Mouse (Mus musculus): ENCODE measurements at regions not wholly inside any gene's neighbourhood (a gene's known extent, or its start where the extent isn't known, plus 50 kb on each side); places are given as distances from the start of the nearest gene placed in this dataset.

GRCm38 (mm10) chr11:37623290-37623689 is 387.5 kb upstream of the Tenm2 start:
- DNase-seq (ENCODE audit: low read depth): no peak

DNA sequence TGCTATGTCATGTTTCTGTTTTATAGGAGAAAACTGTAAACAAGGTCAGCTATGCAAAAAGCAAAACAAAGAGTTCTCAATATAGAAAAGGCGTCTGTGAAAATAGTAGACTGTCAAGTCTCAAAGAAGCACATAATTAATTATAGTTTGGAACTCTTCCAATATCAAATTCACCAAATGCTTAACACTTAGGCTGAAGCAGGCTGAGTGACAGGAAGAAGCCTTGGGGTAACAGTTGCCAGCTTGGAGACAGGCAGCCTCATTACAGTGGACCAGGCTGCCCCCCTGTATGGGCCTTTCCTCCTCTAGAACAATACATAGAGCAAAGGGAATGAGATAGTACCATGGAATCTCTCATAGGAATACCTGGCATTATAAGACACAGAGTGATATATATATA is 364.8 kb upstream of the Tenm2 start:
- no peak for DNase-seq (ENCODE audit: low read depth)

DNA sequence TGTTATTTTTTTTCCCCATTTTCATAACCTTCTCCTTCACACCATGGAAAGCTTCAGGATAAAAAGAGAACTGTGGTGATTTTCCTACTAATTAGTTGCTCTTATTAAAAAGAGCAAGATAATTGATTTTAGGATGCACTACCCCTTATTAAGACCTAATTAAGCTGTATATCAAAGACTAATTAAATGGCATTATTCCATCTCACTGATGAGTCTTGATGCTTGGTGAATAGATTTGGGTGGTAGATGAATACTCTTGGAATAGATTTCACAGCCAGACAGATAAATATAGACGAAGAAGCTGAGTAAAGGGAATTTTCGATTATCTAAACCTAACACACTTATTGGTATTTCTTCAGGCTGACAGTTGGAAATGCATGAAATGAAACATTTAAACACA is 346.5 kb upstream of the Tenm2 start:
- DNase-seq (ENCODE audit: low read depth): no peak

- no peak for DNase-seq (ENCODE audit: low read depth)
Measured at GRCm38 (mm10) chr11:37533624-37534023, 297.9 kb upstream of the Tenm2 start.

GRCm38 (mm10) chr11:37532476-37532875 is 296.7 kb upstream of the Tenm2 start:
- DNase-seq (ENCODE audit: low read depth): no peak

- DNase-seq (ENCODE audit: low read depth): no peak
Measured at GRCm38 (mm10) chr11:37498463-37499015, 262.8 kb upstream of the Tenm2 start.

GRCm38 (mm10) chr11:37497874-37498273 is 262.1 kb upstream of the Tenm2 start:
- DNase-seq (ENCODE audit: low read depth): no peak

GRCm38 (mm10) chr11:37480236-37480635 is 244.5 kb upstream of the Tenm2 start:
- DNase-seq (ENCODE audit: low read depth): no peak

DNA sequence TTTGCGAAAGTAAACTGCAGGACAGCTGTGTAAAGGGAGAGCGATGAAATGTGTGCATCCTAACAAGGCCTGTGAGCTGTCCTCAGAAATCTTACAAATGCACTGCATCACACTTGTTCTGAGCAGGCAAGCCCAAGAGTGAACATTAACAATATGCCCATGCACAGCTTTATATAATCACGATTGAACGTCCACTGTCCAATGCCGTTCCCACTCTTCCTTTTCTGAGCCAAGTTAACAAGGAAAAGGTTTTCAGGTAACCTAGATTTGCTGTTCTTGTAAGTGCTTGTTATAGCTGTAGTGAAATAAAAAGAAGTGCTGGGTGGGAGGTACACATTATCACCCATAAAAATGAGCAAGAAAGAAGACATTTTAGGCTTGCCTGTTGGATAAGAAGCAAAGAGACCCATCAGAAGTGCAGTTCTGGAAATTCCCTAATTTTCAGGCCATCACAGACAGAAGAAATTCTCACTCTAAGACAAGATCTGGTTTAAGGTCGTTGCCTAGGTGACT is 243.3 kb upstream of the Tenm2 start:
- DNase-seq (ENCODE audit: low read depth): no peak

DNA sequence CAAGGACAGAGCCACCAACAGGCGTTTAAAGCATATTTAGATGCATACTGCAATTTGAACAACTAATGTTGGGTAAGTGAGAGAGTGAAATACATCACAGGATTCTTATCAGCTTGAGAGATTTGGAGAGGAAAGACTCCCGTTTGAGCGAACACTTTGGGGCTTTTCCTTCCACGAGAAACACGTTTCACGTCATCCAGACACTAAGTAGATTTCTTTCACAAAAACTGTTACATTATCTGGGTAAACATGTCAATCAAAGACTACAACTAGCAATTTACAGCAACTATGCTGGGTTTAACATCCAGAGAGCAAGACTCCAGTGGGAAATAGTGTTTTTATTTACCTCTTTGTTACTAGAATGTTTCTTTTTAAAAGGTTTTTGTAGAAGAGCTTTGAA is 238.3 kb upstream of the Tenm2 start:
- DNase-seq (ENCODE audit: low read depth): no peak

DNA sequence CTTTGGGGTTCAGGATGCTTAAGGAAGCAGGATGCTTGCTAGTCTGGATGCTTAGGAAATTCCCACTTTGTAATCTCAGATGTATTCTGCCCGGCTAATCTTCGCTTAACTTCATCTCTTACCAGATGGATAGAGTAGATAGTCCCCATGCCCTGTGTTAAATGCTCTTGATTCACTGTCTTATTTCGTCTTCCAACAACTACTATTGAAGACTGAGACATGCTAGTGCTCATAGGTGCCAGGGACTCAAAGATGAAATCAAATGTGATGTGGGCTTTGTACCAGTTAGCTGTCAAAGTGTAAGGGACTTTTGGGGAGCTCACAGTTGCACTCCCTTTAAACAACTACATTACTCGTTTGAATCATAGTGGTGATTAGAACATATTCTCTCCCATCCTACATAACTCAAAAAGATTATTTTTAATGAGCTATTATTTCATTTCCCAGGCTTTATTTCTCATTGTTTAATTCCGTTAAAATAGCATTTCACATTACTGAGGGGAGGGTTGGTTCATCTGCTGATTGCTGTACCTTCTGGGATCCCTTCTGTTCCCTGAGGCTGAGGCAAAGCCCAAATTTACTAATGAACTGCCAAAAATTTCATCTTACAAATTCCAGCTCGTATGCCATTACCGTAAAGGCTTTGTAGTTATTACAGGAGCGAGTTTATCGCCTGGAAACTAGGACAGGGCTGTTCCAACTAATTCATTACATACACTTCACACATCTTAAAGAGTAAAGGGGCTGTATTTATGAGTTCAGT is 228.1 kb upstream of the Tenm2 start:
- DNase-seq (ENCODE audit: low read depth): no peak

DNA sequence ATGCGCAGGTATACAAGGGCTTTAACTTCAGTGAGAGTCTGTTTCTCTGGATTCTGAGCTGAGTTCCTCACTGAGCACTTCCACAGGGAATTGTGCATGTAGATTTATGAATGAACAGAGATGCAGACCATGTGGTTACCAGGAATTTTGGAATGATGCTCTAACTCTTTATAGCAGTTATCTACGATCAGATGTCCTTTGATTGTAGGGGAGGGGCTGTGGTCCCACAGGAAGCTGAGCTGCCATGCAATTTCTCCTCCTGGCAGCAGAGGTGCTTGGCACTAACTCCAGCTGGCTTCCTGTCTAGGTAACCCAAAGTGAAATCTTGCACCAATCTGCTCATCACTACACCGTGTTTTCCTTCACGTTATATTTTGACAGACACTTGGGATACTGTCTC is 226.6 kb upstream of the Tenm2 start:
- no peak for DNase-seq (ENCODE audit: low read depth)

DNA sequence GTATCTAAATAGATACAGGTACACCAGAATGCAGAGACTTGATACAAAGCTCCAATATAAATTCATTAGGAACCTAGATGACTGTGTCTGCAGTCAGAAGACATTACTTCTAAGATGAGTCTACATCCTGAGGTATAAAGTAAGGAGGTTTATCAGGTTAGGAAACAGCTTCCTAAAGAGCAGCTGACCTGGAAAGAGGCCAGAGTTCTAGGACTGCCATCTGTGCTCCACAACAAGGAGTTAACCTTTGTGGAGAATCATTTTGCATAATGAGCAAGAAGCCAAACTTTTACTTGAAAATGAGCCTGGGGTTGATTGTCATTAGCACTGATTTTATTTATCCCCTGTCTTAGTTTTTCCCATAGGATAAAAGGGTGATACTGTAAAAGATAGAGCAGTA is 211.6 kb upstream of the Tenm2 start:
- no peak for DNase-seq (ENCODE audit: low read depth)

- no peak for DNase-seq (ENCODE audit: low read depth)
Measured at GRCm38 (mm10) chr11:37446626-37447025, 210.9 kb upstream of the Tenm2 start.

GRCm38 (mm10) chr11:37442781-37443180 is 207.0 kb upstream of the Tenm2 start:
- DNase-seq (ENCODE audit: low read depth): no peak

DNA sequence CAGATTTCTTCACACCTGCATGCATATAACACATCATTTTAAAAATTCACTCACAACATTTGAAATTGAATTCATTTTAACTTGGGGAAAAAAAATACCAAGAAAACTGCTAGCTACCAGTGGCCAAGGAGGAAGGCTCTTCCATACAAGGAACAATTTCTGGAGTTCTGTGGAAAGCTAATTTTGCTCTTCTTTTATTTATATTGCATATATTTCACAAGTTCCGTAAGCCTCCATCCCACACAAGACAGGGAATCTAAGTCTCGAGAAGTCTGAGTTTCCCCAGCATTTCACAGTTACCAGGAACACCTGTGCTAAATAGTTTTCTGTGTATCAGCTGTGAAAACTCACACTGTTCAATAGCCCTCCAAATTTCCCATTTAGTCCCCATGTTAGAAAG is 198.8 kb upstream of the Tenm2 start:
- no peak for DNase-seq (ENCODE audit: low read depth)

- no peak for DNase-seq (ENCODE audit: low read depth)
Measured at GRCm38 (mm10) chr11:37424312-37425169, 188.8 kb upstream of the Tenm2 start.

DNA sequence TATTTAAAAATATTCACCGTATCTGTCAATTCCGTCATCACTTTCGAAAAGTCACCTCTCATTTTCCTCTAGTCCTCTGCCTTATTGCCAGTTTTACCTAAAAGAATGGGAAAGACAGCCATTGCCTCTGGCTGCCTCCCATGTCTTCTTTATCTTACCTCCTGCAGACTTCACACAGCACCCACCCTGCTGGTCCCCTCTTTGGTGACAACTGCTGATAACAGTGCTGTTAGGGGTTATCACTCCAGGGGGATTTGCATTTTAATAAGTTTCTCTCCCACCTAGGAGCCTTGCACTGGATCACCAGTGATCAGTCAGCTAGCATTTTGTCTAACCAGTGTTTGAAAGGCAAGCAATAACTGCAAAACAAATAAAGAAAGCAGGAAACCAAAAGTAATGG is 177.1 kb upstream of the Tenm2 start:
- DNase-seq (ENCODE audit: low read depth): no peak

GRCm38 (mm10) chr11:37367971-37368370 is 132.2 kb upstream of the Tenm2 start:
- no peak for DNase-seq (ENCODE audit: low read depth)

DNA sequence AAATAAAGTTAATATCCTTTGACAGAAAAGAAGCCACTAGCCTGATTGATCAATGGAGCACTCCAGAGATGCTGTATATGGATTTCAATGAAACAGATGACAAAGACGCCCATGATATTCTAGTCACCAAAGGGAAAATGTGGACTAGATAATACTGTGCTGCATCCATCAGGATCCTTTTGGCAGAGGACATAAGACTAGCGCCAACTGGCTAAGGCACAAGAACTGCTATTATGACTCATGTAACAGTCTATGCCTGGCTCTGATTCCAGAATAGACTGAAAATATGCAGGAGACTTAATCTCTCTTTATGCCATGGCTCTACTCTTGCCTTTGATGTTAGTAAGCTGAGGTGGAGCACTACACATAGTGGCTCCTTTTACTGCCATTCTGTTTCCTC is 128.7 kb upstream of the Tenm2 start:
- DNase-seq (ENCODE audit: low read depth): no peak

DNA sequence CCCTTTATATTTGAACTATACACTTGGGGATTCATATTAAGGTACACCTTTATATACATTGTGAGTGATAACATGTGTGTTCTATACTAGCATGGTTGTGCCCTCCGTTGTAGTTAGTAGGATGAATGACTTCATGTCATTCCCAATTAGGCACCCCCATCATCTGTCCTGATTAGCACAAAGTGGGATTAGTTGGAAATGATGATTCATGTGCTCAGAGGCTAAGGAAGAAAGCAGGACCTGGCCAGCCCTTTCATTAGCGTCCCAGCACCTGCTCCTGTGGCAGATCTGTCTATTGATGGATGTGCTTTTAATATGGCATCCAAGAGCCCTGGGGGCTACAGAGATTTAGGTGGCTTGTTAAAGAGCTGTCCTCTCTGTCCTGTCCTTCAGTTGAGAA is 119.3 kb upstream of the Tenm2 start:
- DNase-seq (ENCODE audit: low read depth): no peak

GRCm38 (mm10) chr11:37309691-37310090 is 73.9 kb upstream of the Tenm2 start:
- DNase-seq (ENCODE audit: low read depth): no peak

DNA sequence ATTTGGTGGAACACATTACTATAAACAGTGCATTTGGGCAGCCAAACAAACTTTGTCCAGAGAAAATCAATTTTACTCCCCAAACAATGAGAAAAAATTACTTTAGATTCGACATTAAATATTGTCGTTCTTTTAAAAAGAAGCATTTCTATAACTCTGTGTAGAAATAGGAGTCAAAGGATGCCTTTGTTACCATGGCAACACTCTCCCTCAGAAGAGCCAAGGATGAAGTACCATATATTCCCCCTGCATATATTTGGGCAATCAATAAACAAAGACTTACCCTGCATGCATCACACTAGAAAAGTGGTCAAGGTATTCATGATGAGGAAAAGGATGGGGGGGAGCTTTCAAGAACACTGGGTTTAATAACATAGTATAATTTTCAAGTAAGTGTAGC is 70.9 kb upstream of the Tenm2 start:
- DNase-seq (ENCODE audit: low read depth): no peak
